Mouse (Mus musculus) forelimb bud, embryonic 11.5 days (tissue): Measurements from ENCODE around the gene Cep126.
A peak's percentile ranks its signal among the peaks of the same experiment; 100 is the strongest.

ENCODE experiments used
- DNase-seq: peaks from one replicate; pipeline ENCODE4 v3.0.0-alpha.2; 2012; ENCODE audit warnings: low read depth, low spot score

The Cep126 gene

DNA sequence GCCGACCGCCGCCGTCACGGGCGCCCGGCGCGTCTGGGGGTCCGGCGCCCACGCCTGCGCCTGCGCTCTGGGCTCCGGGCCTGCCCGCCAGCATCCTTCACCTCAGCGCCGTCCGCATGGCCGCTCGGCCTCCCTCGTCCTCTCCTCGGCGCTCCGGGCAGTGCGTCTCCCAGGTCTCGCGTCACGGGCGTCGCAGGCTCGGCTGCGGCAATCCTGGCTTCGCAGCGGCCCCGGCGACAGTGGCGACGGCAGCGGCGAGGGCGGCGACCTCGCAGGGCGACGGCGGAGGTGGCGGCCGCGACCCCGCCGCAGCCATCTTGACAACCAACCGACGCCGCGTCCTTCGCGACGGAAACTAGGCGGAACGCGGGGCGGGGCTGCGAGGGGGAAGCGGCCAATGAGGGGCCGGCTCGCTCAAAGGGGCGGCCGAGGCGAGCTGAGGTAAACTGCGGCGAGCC, at the start of gene Cep126:
Gene Cep126, minus strand, starts transcription at position 178 of the 458 bp plus-strand sequence.
- peak; percentile 79 for DNase-seq

DNA sequence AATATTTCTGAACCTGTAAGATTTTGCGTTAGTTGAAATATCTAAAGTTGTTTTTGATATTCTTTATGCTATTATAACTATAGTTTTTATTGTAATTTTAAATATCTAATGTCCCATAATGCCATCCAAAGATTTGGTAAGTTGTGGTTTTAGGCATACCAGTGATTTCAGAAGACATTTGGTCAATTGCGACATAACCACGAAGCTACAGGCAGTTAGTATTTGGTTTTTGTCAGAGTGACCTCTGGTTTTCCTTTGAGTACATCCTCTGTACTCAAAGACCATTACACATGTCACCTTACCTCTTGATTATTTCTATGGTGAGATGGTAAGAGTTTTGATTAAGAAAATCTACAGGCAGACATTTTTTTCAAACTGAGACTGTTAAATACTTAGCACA, 45.5 kb upstream of the Cep126 start:
- no peak for DNase-seq

DNA sequence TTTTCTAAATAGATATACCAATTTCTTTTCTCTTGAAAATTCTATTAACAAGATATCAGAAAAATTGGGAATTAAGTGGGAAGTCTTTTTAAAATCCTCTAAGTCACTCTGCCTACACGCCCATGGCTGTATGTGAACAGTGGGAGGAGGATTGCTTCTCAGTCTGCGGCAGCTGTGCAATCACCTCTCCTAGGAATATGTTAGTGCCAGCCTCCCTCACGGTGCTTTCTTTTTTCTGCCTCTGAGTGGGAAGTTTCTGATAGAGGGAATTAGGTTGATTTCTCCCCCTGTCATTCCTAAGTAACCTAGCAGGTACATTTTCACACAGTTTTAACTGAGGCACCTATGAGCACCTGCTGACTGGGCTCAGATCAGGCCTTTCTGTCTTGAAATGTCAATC, 43.0 kb upstream of the Cep126 start:
- DNase-seq, result no peak

DNA sequence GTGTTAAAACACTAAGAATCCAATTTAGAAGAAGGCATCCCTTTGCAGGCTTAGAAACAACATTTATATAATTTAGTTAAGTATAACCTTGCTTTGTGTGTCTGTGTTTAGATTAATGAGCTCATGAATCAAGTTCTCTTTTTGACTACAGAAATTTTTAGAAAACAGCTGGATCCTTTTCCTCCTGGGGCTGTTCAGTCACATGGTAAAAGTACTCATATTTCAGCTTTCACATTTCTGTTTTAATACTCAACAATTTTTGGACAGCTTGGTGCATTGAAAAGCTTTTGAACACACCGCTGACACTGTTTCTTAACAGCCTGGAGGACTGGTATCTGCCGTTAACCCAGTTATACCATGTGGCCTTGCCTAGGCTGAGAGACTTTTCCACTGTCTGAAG, 22.9 kb upstream of the Cep126 start:
- DNase-seq, result no peak

DNA sequence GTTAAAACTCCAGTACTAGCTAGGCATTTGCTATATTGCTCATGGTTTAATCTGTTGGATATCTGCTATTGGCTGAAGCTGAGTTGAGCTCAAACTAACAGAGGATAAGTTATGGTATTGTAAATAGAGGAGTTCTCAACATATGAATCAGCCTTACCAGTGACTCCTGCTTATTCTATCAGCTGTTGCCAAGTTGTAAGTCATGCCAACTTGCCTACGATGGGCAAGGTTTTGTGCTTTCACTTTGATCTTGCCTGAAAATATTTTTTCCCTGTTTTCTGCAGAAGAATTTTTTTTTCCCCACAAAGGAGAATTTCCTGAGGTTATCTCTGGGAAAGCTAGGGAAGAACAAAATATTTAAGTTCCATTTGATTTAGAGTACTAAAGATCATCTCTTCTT, 5.4 kb upstream of the Cep126 start:
- DNase-seq, result no peak

DNA sequence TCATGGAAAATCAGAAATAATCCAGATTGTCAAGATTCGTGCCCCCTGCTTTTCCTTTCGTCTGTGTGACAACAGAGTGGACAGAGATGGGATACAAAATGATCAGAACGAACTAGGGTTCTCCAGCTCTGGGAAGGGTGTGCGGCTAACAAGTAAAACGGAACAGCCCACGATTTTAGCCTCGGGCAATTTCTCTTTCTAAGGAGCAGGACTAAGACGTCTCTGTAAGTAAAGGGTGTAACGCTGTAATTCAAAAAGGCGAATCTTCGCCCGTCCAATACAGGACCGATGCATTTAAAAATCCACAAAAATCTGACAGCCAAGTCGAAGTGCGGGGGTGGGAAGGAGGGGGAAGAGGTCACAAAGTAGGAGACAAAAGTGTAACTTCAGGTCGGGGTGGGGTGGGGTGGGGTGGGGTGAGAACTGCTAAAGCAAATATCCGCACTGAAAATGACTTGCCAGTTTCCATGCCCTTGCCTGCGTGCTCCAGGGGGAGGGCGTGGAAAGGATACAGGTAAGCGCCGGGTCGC, 443 bp downstream of the Cep126 start:
- DNase-seq, result peak; percentile 23

DNA sequence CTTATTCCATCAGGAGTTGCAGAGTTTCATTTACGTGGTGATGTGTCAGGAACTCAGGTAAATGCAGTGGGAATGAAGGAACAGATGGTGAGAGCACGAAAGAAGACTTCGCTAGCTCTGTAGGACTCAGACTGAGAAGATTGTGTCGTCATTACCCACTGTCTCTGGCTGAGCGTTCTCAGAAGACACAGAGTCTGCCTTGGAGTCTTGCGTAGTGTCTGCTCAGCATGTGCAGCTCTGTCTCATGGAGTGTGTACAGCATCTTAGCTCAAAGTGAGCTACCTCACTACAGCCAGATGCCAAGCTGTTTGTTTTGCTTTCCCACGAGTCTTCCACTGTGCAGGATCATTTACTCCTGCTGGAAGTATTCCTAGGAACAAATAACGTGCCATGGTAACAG, 10.6 kb downstream of the Cep126 start:
- no peak for DNase-seq

DNA sequence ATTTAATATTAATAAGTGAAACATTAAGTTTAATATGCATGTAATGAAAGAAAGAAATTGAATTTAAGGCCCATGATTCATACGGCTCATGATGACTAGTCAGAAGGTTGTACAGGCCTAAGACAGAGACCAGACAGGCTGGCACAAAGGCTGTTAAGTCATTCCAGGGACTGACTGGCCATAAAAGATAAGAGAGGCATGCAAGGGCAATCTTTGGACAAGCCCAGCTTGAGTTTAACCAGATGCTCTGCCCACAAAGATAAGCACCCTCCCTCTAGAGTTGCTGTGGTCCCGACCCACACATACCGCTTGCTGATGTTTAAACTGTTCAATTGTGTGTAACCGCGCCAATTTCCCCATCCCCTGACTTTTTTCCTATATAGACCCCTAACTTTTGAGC, 19.6 kb downstream of the Cep126 start:
- no peak for DNase-seq

DNA sequence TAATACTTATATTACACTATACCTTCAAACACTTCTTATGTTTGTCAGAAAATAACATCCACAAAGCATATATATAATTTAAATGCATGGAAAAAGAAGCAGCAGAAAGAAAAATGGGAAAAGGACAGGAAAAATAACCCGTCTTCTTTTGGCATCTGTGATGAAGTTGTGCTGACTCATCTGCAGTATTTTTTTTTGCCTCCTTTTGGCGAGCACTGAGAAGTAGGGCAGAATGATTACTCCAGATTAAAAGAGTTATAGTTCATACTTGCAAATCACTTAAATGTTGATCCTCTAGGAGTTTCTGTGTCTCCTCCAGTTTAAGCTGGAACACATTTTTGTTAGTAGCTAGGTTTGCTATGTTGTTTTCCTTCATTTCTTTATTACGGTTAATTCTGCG, 31.0 kb downstream of the Cep126 start:
- DNase-seq, result no peak

DNA sequence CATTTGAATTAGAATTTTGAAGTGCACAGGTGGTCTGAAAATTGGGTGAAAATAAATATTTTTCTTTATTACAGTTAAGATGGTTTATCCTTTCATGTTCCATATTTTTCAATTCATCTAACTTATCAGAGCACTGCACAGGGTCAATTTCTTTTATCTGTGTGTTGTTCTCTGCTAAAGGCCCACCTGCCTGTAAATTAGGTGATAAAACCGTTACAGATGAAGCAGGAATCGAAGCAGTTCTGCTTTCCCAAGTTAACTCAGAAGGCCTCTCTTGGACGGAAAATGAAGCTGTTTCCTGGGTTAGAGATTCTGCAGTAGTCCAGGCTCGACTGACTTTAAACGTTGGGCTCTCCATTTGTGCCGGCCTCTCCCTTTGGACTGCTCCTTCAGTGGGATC, 33.1 kb downstream of the Cep126 start:
- DNase-seq, result no peak

DNA sequence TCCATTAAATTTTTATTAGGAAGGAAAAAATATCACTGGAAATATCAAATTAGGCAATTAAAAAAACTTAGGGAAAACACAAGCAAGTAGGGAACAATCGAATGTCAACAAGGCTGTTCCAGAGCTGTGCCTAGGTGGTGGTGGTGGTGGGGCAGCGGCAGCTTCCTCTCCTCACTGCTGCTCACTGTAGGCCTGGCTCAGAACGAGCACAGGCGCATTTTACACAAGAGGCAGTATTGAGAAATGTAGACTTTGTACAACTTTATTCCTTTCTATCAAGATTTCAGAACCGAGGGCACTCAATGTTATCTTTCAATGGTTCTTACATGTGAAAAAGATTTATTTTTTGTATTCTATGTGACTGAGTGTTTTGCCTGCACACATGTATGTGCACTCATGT, 55.2 kb downstream of the Cep126 start:
- no peak for DNase-seq

DNA sequence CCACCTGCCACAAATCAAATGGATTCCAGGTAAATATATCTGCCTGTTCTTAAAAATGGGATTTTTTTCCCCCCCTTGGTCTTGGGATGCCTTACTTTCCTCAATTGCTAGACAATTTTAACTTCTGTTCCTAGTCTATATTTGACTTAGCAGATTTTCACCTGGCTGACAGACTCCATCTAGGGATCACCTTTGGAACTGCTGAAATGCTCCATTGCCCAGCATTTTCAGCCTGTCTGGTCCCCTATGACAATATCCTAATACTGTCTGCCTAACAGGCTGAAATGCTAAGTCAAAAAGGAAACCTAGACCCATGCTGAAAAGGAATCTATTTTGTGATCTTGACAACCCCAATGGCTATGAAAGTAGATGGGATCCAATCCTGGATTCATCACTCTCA, 59.7 kb downstream of the Cep126 start:
- peak; percentile 14 for DNase-seq

DNA sequence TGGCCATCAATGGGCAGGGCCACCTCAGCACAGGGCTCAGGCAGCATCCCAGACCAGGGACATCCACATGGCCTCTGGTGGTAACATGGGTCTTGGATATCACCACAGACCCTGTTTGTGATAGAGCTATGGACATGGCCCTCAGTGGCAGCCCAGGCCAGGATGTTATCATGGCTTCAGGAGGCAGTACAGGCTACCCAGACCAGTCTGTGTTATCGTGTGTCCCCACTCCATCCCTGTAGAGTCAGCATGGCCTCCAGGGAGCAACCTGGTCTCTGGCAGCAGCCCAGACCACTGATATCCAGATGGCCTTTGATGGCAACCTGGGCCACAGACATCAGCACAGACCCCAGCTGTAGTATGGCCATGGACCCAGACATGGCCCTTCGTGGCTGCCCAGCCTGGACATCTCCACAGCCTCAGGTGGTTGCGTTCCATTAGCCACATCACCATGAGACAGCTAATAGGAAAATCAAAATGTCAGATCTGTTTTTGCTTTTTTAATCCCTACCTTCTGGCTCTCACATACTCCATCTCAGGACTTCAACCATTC, 60.8 kb downstream of the Cep126 start:
- DNase-seq, result no peak

DNA sequence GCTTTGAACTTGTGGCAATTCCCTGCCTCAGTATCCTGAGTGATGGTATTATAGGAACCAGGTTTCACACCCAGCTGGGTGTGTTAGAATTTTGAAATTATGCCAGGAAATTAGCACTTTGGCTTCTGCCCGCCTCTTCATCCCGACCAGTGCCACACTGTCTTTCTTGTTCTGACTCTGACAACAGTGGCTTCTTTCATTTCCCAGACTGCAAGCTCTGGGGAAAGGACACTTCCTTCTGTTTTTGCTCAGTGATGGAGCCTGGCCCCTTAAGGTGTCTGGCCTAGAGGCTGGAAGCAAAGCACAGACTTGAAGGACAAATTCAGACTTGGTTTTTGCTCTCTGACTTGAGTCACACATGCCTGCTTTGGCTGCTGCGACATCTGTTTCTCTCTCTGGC, 74.5 kb downstream of the Cep126 start:
- DNase-seq, result no peak

DNA sequence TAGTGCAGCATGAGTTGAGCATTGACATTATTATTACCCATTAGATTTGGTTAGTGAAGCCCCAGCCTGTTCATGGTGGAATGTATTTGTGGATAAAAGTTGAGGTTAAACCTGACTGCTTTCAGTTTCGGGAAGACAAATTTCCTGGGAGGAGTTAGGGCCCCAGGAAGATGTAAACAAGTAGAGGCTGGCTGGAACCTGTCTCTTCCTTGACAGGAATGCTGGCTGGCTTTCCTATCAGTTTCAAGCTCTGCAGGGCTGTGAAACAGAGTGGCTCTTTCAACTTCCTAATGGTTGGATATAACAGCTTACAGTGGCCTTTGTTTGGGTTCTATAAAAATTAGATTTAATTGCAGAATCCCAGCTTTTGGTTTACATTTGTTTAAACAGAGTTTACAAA, 79.3 kb downstream of the Cep126 start:
- peak; percentile 7 for DNase-seq

DNA sequence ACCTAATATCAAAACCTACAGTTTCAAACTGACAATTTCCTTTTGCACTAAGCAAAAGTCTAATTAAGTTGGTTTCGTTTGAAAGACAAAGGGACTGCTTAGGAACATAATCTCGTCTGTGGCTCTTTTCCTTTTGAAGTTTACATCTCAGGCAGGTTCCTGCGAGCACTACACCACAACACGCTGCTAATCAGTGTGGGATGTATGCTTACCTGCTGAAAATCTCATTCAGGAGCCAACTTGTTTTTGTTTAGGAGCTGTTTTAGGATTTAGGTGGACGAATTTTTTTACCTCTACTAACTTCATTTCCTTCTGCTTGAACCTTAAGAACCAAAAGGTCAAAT, 91.1 kb downstream of the Cep126 start:
- no peak for DNase-seq

DNA sequence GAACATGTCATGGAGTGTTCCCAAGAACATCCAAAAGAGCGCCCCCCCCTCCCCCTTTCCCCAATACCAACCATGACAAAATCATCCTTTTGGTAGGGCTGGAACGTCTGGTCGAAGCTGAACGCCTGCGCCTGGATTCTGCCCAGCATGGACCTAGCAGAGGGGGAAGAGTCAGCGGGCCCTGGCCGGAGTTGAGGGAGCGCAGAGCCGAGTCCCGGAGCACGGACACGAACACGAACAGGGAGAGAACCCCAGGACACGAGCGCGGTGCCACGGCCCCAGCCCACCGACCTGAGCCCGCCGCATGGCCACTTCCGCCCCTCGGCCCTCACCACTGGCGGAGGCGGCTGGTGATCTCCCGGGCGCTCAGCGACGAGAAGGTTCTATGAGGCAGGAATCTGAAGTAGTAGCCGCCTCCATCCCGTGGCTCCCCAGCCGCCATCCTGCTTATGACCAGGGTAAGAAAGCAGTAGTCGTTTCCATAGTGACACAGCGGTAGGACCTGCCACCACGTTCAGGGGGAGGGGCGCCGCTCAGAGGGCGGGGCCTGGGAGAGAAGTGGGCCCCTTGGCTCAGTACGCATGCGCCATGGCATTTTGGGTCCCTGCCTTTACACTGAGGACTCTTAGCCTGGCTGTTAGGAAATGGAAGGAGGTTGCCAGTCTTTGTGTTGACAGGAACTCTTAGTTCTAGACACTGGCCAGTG, 91.6 kb downstream of the Cep126 start, which contains the start of gene Cfap300:
Gene Cfap300, minus strand, starts transcription at position 486 of the 706 bp plus-strand sequence.
- DNase-seq, result peak; percentile 97

DNA sequence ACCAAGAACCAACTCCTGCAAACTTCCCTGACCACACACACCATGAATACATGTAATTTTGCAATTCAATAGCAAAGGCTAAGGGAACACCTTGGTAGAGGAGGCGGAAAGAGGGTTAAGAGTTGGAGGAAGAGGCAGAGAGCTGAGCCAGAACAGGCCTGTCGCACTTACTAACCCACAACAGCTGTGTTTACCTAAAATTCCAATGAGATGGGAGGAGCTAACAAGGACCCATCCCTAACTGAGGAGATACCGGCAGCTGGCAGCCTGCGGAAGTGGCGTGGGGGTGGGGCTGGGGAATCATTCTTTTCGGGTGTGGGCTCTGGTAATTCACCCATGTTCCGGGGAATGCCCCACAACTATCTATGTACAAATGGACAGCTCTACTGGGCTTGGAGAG, 98.5 kb downstream of the Cep126 start:
- DNase-seq, result no peak

DNA sequence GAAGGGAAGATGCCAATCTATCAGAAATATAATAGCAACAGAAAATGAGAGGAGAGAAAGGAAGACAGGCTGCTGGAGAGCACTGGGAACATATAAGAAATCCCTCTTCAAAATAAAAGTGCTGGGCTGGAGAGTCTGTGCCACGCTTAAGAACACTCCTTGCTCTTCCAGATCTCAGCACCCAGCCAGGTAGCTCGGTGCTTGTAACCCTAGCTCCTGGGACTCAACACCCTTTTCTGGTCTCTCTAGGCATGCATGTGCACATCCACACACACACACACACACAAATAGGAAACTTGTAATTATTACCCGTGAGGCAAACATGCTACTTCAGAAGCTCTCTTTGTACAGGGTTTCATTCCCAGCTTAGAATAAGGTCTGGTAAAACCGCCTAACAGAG, 99.0 kb downstream of the Cep126 start:
- no peak for DNase-seq

DNA sequence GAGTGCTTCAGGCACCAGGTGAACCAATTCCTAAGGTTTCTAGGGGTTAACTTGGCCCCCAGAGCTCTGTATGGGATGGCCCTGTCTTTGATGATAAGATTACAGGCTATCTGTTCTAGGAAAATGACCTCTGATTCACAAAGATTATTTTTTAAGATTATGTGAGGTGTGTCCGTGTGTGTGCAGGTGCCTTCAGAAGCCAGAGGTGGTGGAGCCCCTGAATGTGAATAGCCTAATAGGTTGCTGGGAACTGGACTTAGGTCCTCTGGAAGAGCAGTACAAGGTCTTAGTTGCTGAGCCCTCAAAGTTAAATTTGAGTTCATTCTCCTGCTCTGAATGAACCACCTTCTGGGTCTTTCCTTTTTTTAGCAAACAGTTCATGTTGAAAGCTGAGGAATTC, 100.0 kb downstream of the Cep126 start:
- DNase-seq, result no peak

DNA sequence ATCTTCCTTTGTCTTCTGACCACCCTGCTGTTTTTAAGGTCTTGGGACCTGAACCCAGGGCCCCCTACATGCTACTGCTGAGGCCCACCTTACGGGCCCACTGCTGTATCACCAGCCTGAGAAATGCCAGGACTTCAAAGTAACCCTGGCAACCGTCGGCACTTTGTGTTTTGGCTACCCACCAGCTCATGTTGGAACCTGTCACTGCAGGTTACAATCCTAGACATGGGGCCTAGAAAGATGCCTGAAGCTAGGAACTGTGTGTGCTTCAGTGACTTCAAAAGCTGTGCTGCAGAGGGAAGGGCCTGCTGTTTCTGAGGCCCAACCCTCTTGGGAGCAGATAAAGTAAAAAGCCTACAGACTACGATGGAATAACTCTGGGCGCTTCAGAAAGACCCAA, 101.2 kb downstream of the Cep126 start:
- DNase-seq, result peak; percentile 42
